Mouse (Mus musculus) neural tube, embryonic 14.5 days (tissue): Measurements from ENCODE around the gene Sh3d21. TPM values are rescaled to one million over a fixed set of nuclear protein-coding genes. Genes with fewer than 3 reads are reported as not detected.

Experiments
- ATAC-seq: fragments of 200-750 bp; cut with Nextera tagmentation; 2 replicates; pipeline ENCODE4 v1.8.0; 2017; ENCODE audit warnings: low read depth, mild to moderate bottlenecking, moderate TSS enrichment, moderate library complexity
- H3K27ac ChIP-seq: fragments of 300-500 bp; sonication (generic); 2 replicates; pipeline ENCODE4 v1.5.1; 2014; ENCODE audit warnings: low read depth, mild to moderate bottlenecking, control low read depth, low read length, moderate library complexity, mixed read lengths
- H3K27me3 ChIP-seq: fragments of 300-500 bp; sonication (generic); 2 replicates; pipeline ENCODE4 v1.6.1; 2014; ENCODE audit warnings: low read length; ENCODE audit not compliant: control insufficient read depth, insufficient read depth
- H3K36me3 ChIP-seq: fragments of 300-500 bp; sonication (generic); 2 replicates; pipeline ENCODE4 v1.6.1; 2014; ENCODE audit warnings: low read length, mixed read lengths; ENCODE audit not compliant: control insufficient read depth, insufficient read depth
- H3K4me1 ChIP-seq: fragments of 300-500 bp; sonication (generic); 2 replicates; pipeline ENCODE4 v1.6.1; 2014; ENCODE audit warnings: low read length; ENCODE audit not compliant: control insufficient read depth, insufficient read depth
- H3K4me2 ChIP-seq: fragments of 300-500 bp; sonication (generic); 2 replicates; pipeline ENCODE4 v1.6.1; 2014; ENCODE audit warnings: mild to moderate bottlenecking, low read depth, low read length, control low read depth
- H3K4me3 ChIP-seq: fragments of 300-500 bp; sonication (generic); 2 replicates; pipeline ENCODE4 v1.5.1; 2014; ENCODE audit warnings: low read depth, low read length, control low read depth, mixed read lengths
- H3K9ac ChIP-seq: fragments of 300-500 bp; sonication (generic); replicated peaks from 2 replicates; pipeline ENCODE4 v1.6.1; 2014; ENCODE audit warnings: low read depth, mild to moderate bottlenecking, control low read depth, low read length, mixed read lengths
- H3K9me3 ChIP-seq: fragments of 300-500 bp; sonication (generic); 2 replicates; pipeline ENCODE4 v1.6.1; 2016; ENCODE audit warnings: low read length; ENCODE audit not compliant: control insufficient read depth
- WGBS: fragments of 180-500 bp; shearing (Covaris S2); extraction: QIAGEN DNeasy Blood & Tissue Kit; methylation state at CpG from one replicate; pipeline ENCODE4 v1.1.7; 2014; 5-methylcytosine and 5-hydroxymethylcytosine counted together
- polyA plus RNA-seq: library from polyadenylated mRNA; unstranded; fragments of >200 nt; fragmentation: Nextera tagmentation; extraction: Ambion mirVana; gene quantifications from 2 replicates; pipeline ENCODE4 v1.2.1, GENCODE M21; 2014

Sh3d21 gene
- polyA plus RNA-seq, 1 experiment from 2014 or later, result 0.67 TPM

DNA sequence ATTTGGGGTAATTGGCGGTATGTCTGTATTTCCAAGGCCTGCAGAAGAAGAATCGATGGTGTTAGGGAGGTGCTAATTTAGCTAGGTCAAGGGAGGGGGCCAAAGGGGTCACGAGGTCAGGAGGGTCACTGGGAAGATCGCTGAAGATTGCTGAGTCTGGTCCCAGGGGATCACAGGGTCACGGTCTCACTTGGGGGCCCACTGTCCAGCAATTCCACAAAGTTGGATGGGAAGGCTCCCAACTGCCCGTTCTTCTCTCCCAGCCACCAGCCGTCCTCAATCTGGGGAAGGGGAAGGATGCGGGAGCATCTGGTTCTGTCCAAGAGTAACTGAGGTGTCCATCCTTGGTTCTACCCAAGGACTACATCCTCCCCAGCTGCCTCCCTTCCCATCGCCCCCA lies 1.3 kb downstream of the Sh3d21 start:
- no peak overlapping the region for H3K27ac ChIP-seq
- 70% methylated on average over 9 of the region's 9 CpGs for WGBS
- H3K4me1 ChIP-seq, result no peaks in the 10 kb centered on the region
- H3K9me3 ChIP-seq, result no peaks in the 10 kb centered on the region
- ATAC-seq, result no peak; the same call in 1 of the 2 replicates
- H3K36me3 ChIP-seq, result peaks cover 14% of the 10 kb centered on the region
- H3K27me3 ChIP-seq, result no peaks in the 10 kb centered on the region
- H3K4me3 ChIP-seq, result no peak overlapping the region
- peak overlapping the region; percentile 89 for H3K4me2 ChIP-seq
- no peak overlapping the region for H3K9ac ChIP-seq

DNA sequence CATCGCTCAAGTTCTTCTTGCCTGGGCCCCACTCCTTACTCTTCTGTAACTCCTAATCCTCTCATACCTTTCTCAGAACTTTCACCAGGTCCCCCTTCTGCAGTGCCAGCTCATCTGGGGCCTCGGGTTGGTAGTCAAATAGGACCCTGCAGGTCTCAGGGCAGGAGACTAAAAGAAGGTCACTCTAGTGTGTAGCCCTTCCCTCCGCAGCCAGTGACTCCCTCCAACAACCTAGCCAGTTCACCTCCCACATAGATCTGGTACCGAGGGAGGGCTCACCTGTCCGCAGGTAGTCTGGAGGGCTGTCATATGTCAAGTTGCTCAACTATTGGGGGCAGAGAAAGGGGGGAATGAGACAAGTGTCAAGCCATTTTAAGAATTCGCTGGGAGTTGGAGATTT lies 1.8 kb downstream of the Sh3d21 start:
- WGBS, result 94% methylated on average over 6 of the region's 6 CpGs
- H3K27me3 ChIP-seq, result no peaks in the 10 kb centered on the region
- H3K36me3 ChIP-seq, result peaks cover 9% of the 10 kb centered on the region
- no peaks in the 10 kb centered on the region for H3K9me3 ChIP-seq
- no peak for ATAC-seq
- H3K4me3 ChIP-seq, result no peak overlapping the region
- H3K4me2 ChIP-seq, result no peak overlapping the region
- no peaks in the 10 kb centered on the region for H3K4me1 ChIP-seq
- H3K27ac ChIP-seq, result no peak overlapping the region
- no peak overlapping the region for H3K9ac ChIP-seq

DNA sequence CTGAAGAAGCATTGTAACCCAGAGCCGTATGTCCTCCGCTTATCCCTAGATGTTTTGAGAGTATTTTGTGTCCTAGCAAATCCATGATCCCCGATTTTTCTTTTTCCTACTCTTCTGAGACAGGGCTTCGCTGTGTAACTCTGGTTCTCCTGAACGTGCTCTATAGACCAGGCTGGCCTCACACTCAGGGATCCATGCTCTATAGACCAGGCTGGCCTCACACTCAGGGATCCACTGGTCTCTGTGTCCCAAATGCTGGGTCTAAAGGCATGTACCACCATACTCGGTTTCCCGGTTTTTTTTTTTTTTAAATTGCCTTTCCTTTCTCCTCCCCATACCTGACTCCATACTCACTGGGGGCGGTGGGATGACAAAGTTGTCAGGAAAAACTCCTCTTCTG lies 2.3 kb downstream of the Sh3d21 start:
- Histone ChIP-seq H3K4me1 (no peaks in the 10 kb centered on the region), H3K9ac (no peak overlapping the region), H3K36me3 (peaks cover 4% of the 10 kb centered on the region), H3K9me3 (no peaks in the 10 kb centered on the region), H3K4me3 (no peak overlapping the region), H3K27me3 (no peaks in the 10 kb centered on the region), H3K27ac (no peak overlapping the region), H3K4me2 (no peak overlapping the region)
- 90% methylated on average over 8 of the region's 8 CpGs for WGBS
- ATAC-seq, result no peak

DNA sequence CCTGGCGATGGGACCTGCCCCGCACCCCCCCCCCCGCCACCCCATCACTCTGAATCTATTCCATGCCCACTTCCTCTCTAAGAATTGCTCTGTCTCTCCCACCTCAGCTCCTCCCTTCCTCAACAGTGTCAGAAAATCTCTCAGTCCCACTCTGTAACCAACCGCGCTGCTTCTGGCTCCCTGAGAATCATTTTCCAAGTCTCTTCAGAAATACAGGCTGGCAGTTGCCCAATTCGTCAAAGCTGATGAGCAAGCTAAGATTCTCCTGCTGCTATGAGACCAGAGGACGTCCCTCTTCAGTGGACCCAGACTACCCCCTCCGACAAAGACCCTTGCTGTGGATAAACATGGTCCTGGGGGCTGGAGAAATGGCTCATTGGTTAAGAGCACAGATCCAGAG lies 3.8 kb downstream of the Sh3d21 start:
- no peak for ATAC-seq
- 68% methylated on average over 8 of the region's 8 CpGs for WGBS

DNA sequence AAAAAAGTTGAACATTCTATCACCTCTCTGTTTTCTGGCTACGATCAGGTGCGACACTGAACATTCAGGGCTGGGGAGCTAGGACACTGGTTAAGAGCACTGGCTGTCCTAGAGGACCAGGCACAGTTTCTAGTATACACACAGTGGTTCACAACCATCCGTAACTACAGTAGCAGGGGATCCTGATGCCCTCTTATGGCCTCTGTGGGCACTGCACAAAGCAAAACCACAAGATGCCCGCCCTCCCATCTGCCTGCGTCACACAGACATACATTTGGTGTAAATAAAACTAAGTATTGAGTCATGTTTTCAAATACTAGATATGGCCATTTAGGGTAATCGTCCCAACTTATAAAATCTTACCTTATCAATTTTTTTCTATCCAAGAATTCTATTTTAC lies 5.7 kb downstream of the Sh3d21 start:
- no peak overlapping the region for H3K4me3 ChIP-seq
- H3K36me3 ChIP-seq, result no peaks in the 10 kb centered on the region
- H3K27me3 ChIP-seq, result no peaks in the 10 kb centered on the region
- H3K4me1 ChIP-seq, result no peaks in the 10 kb centered on the region
- no peak for ATAC-seq
- no peak overlapping the region for H3K4me2 ChIP-seq
- 93% methylated on average over 6 of the region's 6 CpGs for WGBS
- no peaks in the 10 kb centered on the region for H3K9me3 ChIP-seq
- H3K27ac ChIP-seq, result no peak overlapping the region
- no peak overlapping the region for H3K9ac ChIP-seq

More for the DNA sequence above, 3.8 kb downstream of the Sh3d21 start:
- no peaks in the 10 kb centered on the region for H3K27me3 ChIP-seq
- H3K27ac ChIP-seq, result no peak overlapping the region
- H3K9me3 ChIP-seq, result no peaks in the 10 kb centered on the region
- H3K4me2 ChIP-seq, result no peak overlapping the region
- no peak overlapping the region for H3K4me3 ChIP-seq
- H3K4me1 ChIP-seq, result no peaks in the 10 kb centered on the region
- H3K36me3 ChIP-seq, result no peaks in the 10 kb centered on the region
- H3K9ac ChIP-seq, result no peak overlapping the region

DNA sequence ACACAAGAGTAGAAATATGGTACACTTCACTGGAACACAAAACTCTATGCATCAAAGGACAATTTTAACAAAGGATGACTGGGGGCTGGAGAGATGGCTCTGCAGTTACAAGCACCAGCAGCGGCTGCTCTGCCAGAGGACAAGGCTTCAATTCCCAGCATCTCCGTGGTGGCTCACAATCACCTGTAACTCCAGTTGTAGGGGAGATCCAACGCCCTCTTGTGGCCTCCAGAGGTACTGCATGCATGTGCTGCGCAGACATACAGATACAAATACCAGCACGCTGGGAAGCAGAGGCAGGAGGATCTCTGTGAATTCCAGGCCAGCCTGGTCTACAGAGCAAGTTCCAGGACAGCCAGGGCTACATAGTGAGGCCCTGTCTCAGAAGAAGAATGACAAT lies 6.7 kb downstream of the Sh3d21 start:
- WGBS, result 59% methylated on average over 5 of the region's 5 CpGs

DNA sequence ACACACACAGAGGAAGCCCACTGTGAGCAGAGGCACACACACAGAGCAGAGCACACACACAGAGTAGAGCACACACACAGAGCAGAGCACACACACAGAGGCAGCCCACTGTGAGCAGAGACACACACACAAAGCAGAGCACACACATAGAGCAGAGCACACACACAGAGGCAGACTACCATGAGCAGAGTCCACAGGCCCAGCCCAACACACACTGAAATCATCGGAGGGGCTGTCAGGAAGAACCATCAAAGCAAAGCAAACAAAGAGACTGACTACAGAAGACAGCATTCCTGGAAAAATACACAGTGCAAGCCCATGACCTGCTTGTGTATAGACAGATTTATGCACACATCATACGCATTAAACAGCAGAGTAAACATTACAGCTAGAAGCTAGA lies 7.4 kb downstream of the Sh3d21 start:
- 56% methylated on average over 2 of the region's 2 CpGs for WGBS
- no peaks in the 10 kb centered on the region for H3K4me1 ChIP-seq
- ATAC-seq, result no peak

More for the DNA sequence above, 6.7 kb downstream of the Sh3d21 start:
- Histone ChIP-seq H3K4me2 (no peak overlapping the region), H3K4me1 (no peaks in the 10 kb centered on the region), H3K4me3 (no peak overlapping the region), H3K36me3 (no peaks in the 10 kb centered on the region), H3K9me3 (no peaks in the 10 kb centered on the region), H3K9ac (no peak overlapping the region), H3K27me3 (no peaks in the 10 kb centered on the region), H3K27ac (no peak overlapping the region)
- ATAC-seq, result no peak

DNA sequence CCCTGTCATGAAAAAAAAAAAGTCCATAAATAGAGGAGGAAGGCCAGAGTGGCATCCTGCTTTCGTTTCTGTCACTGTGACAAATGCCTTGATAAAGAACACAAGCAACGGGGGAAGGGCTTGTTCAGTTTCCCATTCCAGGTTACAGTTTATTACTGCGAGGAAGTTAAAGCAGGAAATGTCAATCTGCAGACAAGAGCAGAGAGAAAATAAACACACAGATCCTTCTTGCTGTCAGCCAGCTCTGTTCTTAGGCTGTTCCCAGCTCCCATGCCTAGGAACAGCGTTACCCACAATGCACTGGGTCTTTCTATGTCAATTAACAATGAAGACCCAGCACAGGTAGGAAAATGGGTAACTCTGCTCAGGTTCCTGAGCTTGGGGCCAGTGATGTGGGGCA lies 8.1 kb downstream of the Sh3d21 start:
- 61% methylated on average over 4 of the region's 4 CpGs for WGBS
- Histone ChIP-seq H3K36me3 (no peaks in the 10 kb centered on the region), H3K4me2 (no peak overlapping the region), H3K27me3 (no peaks in the 10 kb centered on the region), H3K4me1 (no peaks in the 10 kb centered on the region), H3K27ac (no peak overlapping the region), H3K9me3 (no peaks in the 10 kb centered on the region), H3K9ac (no peak overlapping the region), H3K4me3 (no peak overlapping the region)
- ATAC-seq, result no peak

More for the DNA sequence above, 7.4 kb downstream of the Sh3d21 start:
- no peaks in the 10 kb centered on the region for H3K27me3 ChIP-seq
- no peaks in the 10 kb centered on the region for H3K9me3 ChIP-seq
- H3K4me2 ChIP-seq, result no peak overlapping the region
- 0 out of 2 replicates have a peak overlapping the region, but pooled peaks have one; percentile 28 for H3K27ac ChIP-seq
- H3K4me3 ChIP-seq, result no peak overlapping the region
- no peaks in the 10 kb centered on the region for H3K36me3 ChIP-seq
- H3K9ac ChIP-seq, result no peak overlapping the region

DNA sequence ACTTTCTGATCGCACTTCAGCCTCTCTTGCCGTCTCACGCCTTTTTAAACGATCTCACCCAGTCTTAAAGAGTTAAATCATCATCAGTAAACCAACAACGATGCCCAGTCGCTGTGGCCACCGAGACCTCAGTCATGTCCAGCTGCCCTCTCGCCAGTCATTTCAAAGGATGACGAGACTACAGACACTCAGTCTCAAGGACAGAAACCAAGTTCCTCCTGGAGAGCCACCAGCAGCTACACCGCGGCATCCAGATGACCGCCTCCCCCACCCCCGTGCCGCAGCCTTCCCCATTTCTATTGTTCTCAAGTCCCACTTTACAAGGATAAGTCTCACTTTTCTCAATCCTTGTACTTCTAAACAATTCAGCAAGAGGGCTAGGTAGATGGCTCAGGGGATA lies 10.4 kb downstream of the Sh3d21 start:
- Histone ChIP-seq H3K27me3 (peaks cover 13% of the 10 kb centered on the region), H3K4me3 (no peak overlapping the region), H3K4me1 (peaks cover 6% of the 10 kb centered on the region), H3K9ac (no peak overlapping the region), H3K27ac (no peak overlapping the region), H3K9me3 (no peaks in the 10 kb centered on the region), H3K36me3 (no peaks in the 10 kb centered on the region), H3K4me2 (no peak overlapping the region)
- no peak for ATAC-seq
- WGBS, result 56% methylated on average over 14 of the region's 14 CpGs
